Mouse (Mus musculus) myocyte (in vitro differentiated cells): Measurements from ENCODE around the gene Zfp593.

Experiments
- CEBPB ChIP-seq: IDR thresholded peaks from 2 replicates; pipeline ENCODE4 v1.6.1; 2011; ENCODE audit warnings: mild to moderate bottlenecking, moderate library complexity; ENCODE audit not compliant: poor library complexity, insufficient read depth, severe bottlenecking
- E2F4 ChIP-seq: IDR thresholded peaks from one replicate; pipeline ENCODE4 v1.6.1; 2011; ENCODE audit warnings: mild to moderate bottlenecking, control low read depth, moderate library complexity; ENCODE audit not compliant: insufficient read depth
- MAX ChIP-seq: IDR thresholded peaks from one replicate; pipeline ENCODE4 v1.6.1; 2011; ENCODE audit warnings: low read depth, mild to moderate bottlenecking, control low read depth
- MYOD1 ChIP-seq, 3 experiments: IDR thresholded peaks; one replicate each; pipeline ENCODE4 v1.6.1; 2011; ENCODE audit warnings: control low read depth in 2 of 3, low read depth in 2 of 3, mild to moderate bottlenecking in 2 of 3, moderate library complexity in 1 of 3; ENCODE audit not compliant: insufficient read length in 2 of 3, control insufficient read depth in 1 of 3
- MYOG ChIP-seq, 3 experiments: IDR thresholded peaks; one replicate each; pipeline ENCODE4 v1.6.1; 2011; ENCODE audit warnings: control low read depth in 2 of 3, low read depth in 2 of 3, mild to moderate bottlenecking in 2 of 3; ENCODE audit not compliant: insufficient read length in 2 of 3, control insufficient read depth in 1 of 3, insufficient read depth in 1 of 3
- POLR2A ChIP-seq: IDR thresholded peaks from one replicate; pipeline ENCODE4 v1.6.1; 2011; ENCODE audit warnings: low read depth, mild to moderate bottlenecking, control low read depth, moderate library complexity; ENCODE audit not compliant: insufficient read length
- POLR2AphosphoS2 ChIP-seq: IDR thresholded peaks from one replicate; pipeline ENCODE4 v1.6.1; 2011; ENCODE audit warnings: low read depth, control low read depth; ENCODE audit not compliant: insufficient read length
- SRF ChIP-seq: IDR thresholded peaks from one replicate; pipeline ENCODE4 v1.6.1; 2011; ENCODE audit warnings: low read depth; ENCODE audit not compliant: control insufficient read depth, insufficient read length
- TCF12 ChIP-seq: IDR thresholded peaks from one replicate; pipeline ENCODE4 v1.6.1; 2011; ENCODE audit warnings: mild to moderate bottlenecking, control low read depth; ENCODE audit not compliant: poor library complexity, insufficient read depth, severe bottlenecking
- TCF3 ChIP-seq: IDR thresholded peaks from one replicate; pipeline ENCODE4 v1.6.1; 2011; ENCODE audit warnings: low read depth, control low read depth; ENCODE audit not compliant: insufficient read length
- USF1 ChIP-seq: IDR thresholded peaks from one replicate; pipeline ENCODE4 v1.6.1; 2011; ENCODE audit warnings: low read depth, mild to moderate bottlenecking, control low read depth, moderate library complexity

DNA sequence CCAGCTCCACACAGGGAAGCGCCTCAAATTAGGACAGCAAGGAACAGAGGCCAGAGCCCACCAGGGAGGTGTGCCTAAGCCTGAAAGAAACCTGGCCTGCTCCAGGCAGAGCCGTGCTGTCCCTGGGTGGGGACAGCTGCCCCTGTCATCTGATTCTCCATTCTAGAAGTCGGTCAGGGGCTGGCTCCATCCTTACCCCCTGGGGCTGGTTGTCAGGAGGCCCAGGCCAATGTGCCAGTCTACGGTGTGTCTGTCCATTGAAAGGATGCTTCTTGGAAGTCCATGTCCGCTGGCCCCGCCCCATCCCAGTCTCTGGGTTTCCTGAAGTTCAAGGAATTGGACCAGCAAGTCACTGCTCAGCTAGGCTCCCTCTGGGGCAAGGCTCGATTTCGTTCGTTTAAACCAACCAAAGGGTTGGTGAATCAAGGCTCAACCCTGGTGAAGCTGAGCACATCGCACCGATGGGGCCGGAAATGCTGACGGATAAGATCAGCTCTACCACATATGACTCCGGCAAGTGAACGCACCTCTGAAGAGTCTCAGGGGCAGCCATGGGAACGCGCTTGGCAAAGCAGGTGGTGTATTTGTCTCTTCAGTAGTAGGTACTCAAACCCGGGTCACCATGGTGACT, 47.8 kb upstream of the Zfp593 start:
- TF ChIP-seq POLR2A (no peak), MYOD1 (IDR thresholded peaks at IDR 0.05; ENCODE audit: control insufficient read depth in 1 of 3, insufficient read length in 2 of 3, low read depth in 2 of 3) (peak in 1 of 3 experiments; percentile 2), MAX (no peak), MYOG (IDR thresholded peaks at IDR 0.05; ENCODE audit: control insufficient read depth in 1 of 3, insufficient read depth in 1 of 3, insufficient read length in 2 of 3, low read depth in 2 of 3) (no peak), USF1 (no peak), POLR2AphosphoS2 (no peak), TCF12 (no peak), E2F4 (no peak), SRF (no peak), TCF3 (no peak), CEBPB (no peak)
